Mouse (Mus musculus) mature B cell (primary cell): Measurements from ENCODE around the gene Tmem198b.

Experiments used
- in situ Hi-C: fragments of 300-500 bp; cut with MboI; formaldehyde crosslinking; loops from 2 replicates; pipeline ENCODE4 v1.14.3; 2019

Tmem198b gene

DNA sequence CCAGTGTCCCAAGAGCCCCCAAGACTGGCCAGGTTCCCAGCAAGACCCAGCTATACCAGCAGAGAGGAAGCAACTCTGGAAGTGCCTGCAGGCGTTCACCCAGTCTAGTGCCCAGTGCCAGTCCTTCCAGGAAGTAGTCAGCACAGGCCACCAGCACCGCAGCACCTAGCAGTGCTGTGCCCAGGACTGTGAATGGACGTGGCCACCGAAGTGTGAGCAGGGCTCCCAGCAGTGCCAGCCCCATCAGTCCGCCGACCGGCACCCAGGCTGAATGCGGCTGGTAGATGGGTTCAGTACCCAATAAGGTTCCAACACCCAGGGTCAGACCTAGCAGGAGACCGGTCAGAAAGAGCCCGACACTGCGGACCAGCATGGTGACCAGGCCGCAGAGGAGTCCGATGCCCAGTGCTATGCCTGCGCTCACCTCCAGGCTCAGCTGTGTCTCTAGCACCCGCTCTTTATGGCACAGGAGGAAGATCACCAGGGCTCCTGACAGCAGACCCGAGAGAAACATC lies 2.1 kb downstream of the Tmem198b start:
- in situ Hi-C loops = no loop called here

DNA sequence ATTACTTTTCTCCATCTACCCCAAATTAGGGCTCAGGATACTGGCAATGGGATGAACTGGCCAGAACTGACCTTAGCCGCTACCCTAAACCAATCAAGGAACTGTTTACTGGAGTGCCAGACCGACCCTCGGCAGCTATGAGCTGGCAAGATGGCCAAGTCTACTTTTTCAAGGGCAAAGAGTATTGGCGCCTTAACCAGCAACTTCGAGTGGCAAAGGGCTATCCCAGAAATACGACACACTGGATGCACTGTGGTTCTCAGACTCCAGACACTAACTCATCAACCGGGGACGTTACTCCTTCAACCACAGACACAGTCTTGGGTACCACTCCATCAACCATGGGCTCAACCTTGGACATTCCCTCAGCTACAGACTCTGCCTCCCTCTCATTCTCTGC lies 5.5 kb downstream of the Tmem198b start:
- in situ Hi-C loops = no loop called here

DNA sequence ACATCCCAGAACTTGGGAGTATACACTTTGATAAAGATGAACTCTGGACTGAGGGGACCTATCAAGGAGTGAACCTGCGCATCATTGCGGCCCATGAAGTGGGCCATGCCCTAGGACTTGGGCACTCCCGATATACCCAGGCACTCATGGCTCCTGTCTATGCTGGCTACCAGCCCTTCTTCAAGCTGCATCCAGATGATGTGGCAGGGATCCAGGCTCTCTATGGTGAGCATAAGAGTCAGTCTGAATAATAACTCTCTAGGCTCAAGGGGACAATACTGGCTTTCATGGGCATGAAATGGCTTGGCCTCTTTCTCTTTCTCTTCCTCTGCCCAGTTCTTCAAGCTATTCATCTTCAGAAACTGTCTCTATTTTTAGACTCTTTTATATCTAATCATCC lies 8.6 kb downstream of the Tmem198b start:
- in situ Hi-C loops = no loop called here

DNA sequence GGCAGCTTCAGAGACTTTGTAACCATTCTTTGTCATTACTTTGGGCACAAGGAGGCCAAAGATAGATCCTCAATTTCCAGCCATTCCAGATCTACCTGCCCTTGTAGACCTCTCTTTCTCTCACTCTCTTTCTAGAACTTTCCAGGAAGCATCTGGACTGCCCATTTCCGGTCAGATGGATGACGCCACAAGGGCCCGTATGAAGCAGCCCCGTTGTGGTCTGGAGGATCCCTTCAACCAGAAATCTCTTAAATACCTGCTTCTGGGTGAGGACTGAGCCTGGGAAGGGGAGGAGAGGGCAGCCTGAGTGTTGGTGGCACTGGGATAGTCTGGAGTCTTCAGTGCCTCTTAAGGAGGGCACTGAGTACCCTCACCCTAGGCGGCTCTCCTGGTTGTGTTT lies 9.8 kb downstream of the Tmem198b start:
- in situ Hi-C loops = no loop called here

DNA sequence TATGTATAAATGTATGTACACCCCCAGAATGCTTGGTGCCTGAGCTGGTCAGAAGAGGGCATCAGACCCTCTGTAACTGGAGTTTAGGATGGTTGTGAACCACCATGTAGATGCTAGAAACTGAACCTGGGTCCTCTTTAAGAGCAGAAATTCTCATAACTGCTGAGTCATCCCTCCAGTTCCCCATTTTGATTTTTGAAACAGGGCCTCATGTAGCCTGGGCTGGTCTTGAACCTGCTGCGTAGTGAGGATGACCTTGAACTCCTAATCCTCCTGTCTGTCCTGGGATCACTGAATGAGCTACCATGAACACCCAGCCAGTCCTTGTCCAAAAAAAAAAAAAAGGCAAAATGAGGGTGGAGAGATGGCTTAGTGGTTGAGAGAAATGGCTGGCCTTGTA lies 10.9 kb downstream of the Tmem198b start:
- in situ Hi-C loops = no loop called here

DNA sequence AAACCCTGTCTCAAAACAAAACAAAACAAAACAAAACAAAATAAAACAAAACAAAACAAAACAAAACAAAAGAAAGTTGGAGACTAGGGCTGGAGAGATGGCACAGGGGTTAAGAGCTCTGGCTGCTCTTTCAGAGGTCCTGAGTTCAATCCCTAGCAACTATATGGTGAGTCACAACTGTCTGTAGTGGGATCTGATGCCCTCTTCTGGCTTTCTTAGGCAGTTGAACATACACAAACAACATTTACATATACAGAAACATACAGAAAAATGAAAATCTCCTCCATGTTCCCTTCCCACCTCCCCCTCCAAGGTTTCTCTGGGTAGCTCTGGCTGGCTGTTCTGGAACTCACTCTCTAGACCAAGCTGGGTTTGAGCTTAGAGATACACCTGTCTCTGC lies 12.1 kb downstream of the Tmem198b start:
- in situ Hi-C loops = no loop called here

DNA sequence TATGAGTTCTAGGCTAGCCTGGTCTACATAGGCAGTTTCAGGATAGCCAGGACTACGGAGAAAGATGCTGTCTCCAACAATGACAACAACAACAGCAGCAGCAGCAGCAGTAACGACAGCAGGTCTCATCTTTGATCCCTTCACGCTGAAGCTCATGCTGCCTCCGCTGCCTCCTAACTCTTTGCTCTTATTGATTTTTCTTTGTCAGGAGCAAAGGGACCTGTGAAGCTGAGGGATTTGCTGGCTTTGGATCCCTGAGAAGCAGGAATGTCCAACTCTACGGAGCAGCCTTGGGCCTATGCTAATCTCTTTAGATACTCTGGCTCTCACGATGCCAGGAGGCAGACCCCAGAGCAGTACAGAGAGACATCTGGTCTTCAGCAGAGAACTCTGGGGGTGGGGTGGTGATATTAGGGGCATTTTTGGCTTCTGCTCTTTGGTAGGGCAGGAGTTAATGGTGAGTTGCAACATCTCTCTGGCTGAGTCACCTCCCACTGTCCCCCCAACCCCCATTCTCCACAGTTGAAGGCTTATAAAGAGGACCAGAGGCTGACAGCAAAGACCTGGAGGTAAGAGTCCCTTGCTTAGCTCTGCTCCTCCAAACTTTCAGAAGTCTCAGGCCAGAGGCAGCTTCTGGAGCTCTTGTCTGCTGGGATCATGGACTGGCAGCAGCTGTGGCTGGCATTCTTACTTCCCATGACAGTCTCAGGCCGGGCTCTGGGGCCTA lies 13.6 kb downstream of the Tmem198b start, which contains the start of gene Mmp19:
Mmp19 (plus strand) TSS at position 513 of the 727 bp plus-strand sequence.
- in situ Hi-C loops = no loop called here

DNA sequence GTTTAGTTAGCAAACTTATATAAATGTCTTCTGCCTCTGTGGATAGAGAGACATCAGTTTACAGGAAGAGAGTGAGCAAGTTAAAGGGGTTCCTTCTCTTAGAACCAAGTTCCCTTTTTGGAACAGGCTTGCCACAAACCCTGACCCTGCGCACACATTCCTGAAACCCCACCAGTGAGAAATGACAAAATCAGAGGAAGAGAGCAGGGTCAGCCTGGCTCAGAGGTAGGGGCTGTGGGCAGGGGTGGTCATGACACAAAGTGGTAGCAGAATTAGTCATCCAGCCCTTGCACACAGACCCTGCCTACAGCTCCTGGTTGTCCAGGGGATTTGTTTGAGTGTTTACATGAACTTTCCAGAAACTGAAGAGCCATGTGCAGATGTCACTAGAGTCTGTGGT lies 24.0 kb downstream of the Tmem198b start:
- in situ Hi-C loops = no loop called here

DNA sequence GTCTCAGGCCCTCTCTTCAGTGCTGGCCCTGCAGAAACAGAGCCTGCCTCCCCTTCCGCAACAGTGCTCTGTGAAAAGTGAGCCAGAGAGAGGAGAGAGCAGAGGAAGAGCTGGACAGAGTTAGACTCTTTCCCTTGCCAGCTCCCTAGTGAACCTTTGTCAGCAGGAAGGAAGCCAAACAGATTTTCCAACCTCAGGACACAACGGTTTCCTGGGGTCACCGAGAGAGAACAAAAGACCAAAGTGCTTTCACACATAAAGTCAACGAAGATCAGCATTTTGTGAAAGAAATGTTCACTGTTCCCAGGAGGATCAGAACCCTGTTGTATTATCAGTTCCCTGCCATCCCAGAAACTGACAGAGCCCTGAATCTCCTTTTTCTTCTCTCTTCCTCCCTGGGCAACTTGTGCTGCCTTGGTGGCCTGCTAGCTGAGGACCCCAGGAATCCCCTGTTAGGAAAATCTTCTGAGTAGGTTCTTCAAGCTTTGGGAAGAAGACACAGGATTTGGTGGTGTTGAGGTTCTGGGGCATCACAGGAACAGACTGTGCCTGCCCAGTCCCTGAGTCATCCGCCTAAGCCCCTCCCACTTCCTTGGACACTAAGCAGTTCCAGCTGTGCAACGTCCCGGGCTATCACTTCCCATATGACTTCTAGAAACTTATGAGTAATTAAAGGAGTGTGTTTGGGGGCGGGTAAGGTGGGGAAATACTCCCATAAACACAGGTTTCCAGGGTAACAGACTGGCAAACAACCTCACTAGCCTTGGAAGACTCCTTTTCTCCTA lies 25.0 kb downstream of the Tmem198b start:
- in situ Hi-C loops = no loop called here

DNA sequence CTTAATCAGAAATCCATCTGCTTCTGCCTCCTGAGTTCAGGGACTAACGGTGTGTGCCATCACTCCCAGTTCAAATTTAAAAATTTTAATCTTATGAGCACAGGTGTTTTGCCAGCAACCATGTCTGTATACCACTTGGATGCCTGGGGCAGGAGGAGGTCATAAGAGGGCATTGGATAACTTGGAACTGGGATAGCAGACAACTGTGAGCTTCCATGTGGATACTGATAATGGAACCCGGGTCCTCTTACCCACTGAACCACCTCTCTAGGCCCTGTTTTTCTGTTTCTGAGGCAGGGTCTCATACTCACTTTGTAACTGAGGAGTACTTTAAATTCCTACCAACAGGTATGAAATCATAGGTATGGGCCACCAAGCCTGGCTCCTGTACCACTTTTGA lies 25.7 kb downstream of the Tmem198b start:
- in situ Hi-C loops = no loop called here

DNA sequence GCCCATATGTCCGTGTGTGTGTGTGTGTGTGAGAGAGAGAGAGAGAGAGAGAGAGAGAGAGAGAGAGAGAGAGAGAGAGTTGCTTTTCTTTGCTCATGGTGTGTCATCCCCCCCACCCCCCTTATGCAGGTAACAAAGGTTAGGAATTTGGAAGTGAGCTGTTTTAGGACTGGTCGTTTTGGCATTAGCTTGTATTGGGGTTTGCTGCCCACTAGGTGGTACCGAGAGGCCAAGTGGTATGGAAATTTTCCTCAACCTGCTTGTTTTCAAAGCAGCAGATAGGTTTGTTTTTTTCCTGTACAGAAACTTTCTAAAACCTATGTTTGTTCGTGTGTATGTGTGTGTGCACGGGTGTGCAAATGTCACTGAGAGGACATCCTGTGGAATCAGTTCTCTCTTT lies 30.5 kb downstream of the Tmem198b start:
- in situ Hi-C loops = no loop called here

DNA sequence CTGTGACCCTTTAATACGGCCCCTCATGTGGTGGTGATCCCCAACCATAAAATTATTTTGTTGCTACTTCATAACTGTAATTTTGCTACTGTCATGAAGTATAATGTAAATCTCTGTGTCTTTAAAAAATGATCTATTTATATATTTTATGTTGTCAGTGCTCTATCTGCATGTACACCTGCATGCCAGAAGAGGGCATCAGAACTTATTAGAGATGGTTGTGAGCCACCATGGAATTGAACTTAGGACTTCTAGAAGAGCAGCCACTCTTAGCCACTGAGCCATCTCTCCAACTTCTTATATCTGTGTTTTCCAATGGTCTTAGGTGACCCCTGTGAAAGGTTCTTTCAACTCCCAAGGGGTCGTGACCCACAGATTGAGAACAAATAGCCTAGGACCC lies 31.3 kb downstream of the Tmem198b start:
- in situ Hi-C loops = no loop called here
